In genomic region chr4:132532496-132532895, GRCm38 (mm10) we compare ENCODE assay signal across 8 mouse cellular contexts. TPM values are rescaled to one million over a fixed set of nuclear protein-coding genes. Genes with fewer than 3 reads are reported as not detected.
A peak's percentile ranks its signal among the peaks of the same experiment; 100 is the strongest.
DNase-seq lines count a peak whose midpoint lies in the region; ATAC-seq lines count a peak whose summit lies in the region.

No protein-coding gene starts in this region.

- WGBS in forebrain, embryonic 16.5 days = 15% methylated on average over 5 of the region's 5 CpGs
- 37% methylated on average over 5 of the region's 5 CpGs for WGBS in midbrain, embryonic 13.5 days

- no peaks in the 10 kb centered on the region for H3K27me3 ChIP-seq in forebrain, embryonic 16.5 days (replicated peaks; ENCODE audit: control insufficient read depth, insufficient read depth, low read length)
- no peaks in the 10 kb centered on the region for H3K27me3 ChIP-seq in midbrain, embryonic 13.5 days

- H3K4me2 ChIP-seq in forebrain, embryonic 16.5 days (ENCODE audit: low read length) = peak overlapping the region; percentile 89
- H3K4me2 ChIP-seq in midbrain, embryonic 13.5 days (replicated peaks) = peak overlapping the region; percentile 82

- peaks cover 10% of the 10 kb centered on the region for H3K36me3 ChIP-seq in forebrain, embryonic 16.5 days (ENCODE audit: control insufficient read depth, insufficient read depth)
- H3K36me3 ChIP-seq in midbrain, embryonic 13.5 days = peaks cover 24% of the 10 kb centered on the region

- ATAC-seq in forebrain, embryonic 16.5 days = no peak
- no peak for ATAC-seq in midbrain, embryonic 13.5 days

- peak; percentile 19 for DNase-seq in cerebellum, adult 11 months
- no peak for DNase-seq in cerebellum, adult 11-12 months
- DNase-seq in MN1 (ENCODE audit: low spot score) = peak; percentile 42
- peak; percentile 83 for DNase-seq in kidney, adult 9 months
- DNase-seq in urinary bladder, postnatal 4 days (ENCODE audit: low spot score in 2 of 2) = no peak
- DNase-seq in ovary, postnatal 14 days (ENCODE audit: low spot score) = no peak

- H3K4me1 ChIP-seq in forebrain, embryonic 16.5 days (replicated peaks; ENCODE audit: control insufficient read depth, insufficient read depth, low read length) = peaks cover 36% of the 10 kb centered on the region
- peaks cover 40% of the 10 kb centered on the region for H3K4me1 ChIP-seq in midbrain, embryonic 13.5 days (replicated peaks)

- peak overlapping the region; percentile 85 for H3K9ac ChIP-seq in forebrain, embryonic 16.5 days (replicated peaks; ENCODE audit: low read depth, low read length)
- H3K9ac ChIP-seq in midbrain, embryonic 13.5 days (replicated peaks) = peak overlapping the region; percentile 96

- H3K4me3 ChIP-seq in forebrain, embryonic 16.5 days (replicated peaks; ENCODE audit: low read length) = peak overlapping the region; percentile 68
- H3K4me3 ChIP-seq in midbrain, embryonic 13.5 days (replicated peaks) = peak overlapping the region; percentile 76

- H3K9me3 ChIP-seq in forebrain, embryonic 16.5 days (ENCODE audit: control insufficient read depth, low read length) = no peaks in the 10 kb centered on the region
- H3K9me3 ChIP-seq in midbrain, embryonic 13.5 days = no peaks in the 10 kb centered on the region

- H3K27ac ChIP-seq in forebrain, embryonic 16.5 days (ENCODE audit: low read length) = peak overlapping the region; percentile 93
- H3K27ac ChIP-seq in midbrain, embryonic 13.5 days = peak overlapping the region; percentile 97

RNA-seq across cellular contexts. Expression of gene Atpif1, which starts 1.0 kb away (rescaled TPM):
- 1,102 and 1,203 TPM in 2 replicates for polyA plus RNA-seq in forebrain, embryonic 16.5 days (2015; fragmentation: Nextera tagmentation; extraction: Ambion mirVana)
- 1,327 and 1,380 TPM in 2 replicates for polyA plus RNA-seq in midbrain, embryonic 13.5 days (2015; fragmentation: Nextera tagmentation; extraction: Ambion mirVana)

RNA-seq across cellular contexts. Expression of gene Dnajc8, which starts 2.9 kb away (rescaled TPM):
- polyA plus RNA-seq in forebrain, embryonic 16.5 days (2015; fragmentation: Nextera tagmentation; extraction: Ambion mirVana) = 132 and 140 TPM in 2 replicates
- polyA plus RNA-seq in midbrain, embryonic 13.5 days (2015; fragmentation: Nextera tagmentation; extraction: Ambion mirVana) = 158 and 173 TPM in 2 replicates

RNA-seq across cellular contexts. Expression of gene Sesn2, which starts 22.2 kb away (rescaled TPM):
- 6.1 and 8.3 TPM in 2 replicates for polyA plus RNA-seq in forebrain, embryonic 16.5 days (2015; fragmentation: Nextera tagmentation; extraction: Ambion mirVana)
- 7.6 and 9.2 TPM in 2 replicates for polyA plus RNA-seq in midbrain, embryonic 13.5 days (2015; fragmentation: Nextera tagmentation; extraction: Ambion mirVana)

RNA-seq across cellular contexts. Expression of gene Ptafr, which starts 31.4 kb away (rescaled TPM):
- 0.25 and 0.39 TPM in 2 replicates for polyA plus RNA-seq in forebrain, embryonic 16.5 days (2015; fragmentation: Nextera tagmentation; extraction: Ambion mirVana)
- 0.41 and 0.51 TPM in 2 replicates for polyA plus RNA-seq in midbrain, embryonic 13.5 days (2015; fragmentation: Nextera tagmentation; extraction: Ambion mirVana)

Comparison
In these comparisons a context has a peak if more than half of its experiments do, and no peak if none do; other contexts are left out.
1. DNase-seq: peak in cerebellum, adult 11 months (single experiment), MN1 (single experiment) and kidney, adult 9 months (single experiment); none in cerebellum, adult 11-12 months (single experiment), urinary bladder, postnatal 4 days (0 of 2) and ovary, postnatal 14 days (single experiment).